Mouse (Mus musculus) fat pad, adult 2 months (tissue): Measurements from ENCODE around the gene Samd4.

Source experiments
- DNase-seq: peaks from one replicate; pipeline ENCODE4 v3.0.0-alpha.2; 2011; ENCODE audit warnings: low read depth, low spot score; ENCODE audit errors: extremely low read depth

The Samd4 gene

DNA sequence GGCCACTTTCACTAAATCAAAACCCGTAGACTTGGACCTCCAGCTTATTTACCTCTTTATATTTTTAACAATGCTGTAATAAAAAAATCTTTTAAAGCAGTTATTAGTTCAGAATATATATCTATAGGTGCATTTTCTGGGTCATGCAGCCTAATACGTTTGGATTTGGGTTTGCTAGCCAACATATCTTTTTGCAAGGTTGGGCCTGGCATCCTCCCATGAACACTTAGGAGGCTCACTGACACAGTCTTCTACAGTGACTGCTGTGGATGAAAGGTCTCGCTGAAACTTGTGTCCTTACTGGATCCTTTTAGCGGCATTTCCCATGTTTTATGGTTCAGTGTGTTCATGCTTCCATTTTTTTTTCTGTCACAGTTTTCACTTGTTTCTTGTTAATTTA is 21.6 kb downstream of the Samd4 start:
- no peak for DNase-seq

DNA sequence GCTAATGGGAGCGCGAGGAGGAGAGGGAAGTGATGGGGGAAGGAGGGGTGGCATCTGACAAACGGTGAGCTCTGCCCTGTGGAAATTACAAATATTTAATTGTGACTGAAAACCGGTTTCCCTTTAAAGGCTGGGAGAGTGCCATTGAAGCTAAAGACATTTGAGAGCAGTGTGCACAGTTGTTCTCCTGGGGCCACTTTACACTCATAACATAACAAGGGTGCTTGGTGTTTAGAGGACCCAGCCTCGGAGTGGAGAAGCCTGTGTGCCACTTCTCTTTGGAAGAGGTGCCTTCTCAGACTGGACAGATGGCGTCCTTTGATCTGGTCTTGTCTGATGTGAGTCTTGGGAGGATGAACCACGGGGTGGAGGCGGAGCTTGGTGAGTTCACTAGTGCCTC is 26.2 kb downstream of the Samd4 start:
- DNase-seq = no peak

DNA sequence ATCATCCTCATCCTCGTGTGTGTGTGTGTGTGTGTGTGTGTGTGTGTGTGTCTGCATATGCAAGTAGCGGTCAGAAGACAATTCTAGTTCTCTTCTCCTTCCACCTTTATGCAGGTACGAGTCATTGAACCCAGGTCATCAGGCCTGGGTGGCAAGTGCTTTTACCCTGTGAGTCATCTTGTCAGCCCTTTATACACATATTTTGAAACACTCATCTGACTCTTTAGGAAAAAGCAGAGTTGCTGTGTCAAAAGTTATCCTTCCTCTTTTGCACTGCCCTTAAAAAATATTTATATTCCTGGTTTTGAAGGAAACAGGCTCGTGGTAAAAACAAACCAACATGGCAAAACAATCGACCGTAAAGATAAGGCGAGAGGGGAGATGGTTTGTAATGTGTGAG is 29.8 kb downstream of the Samd4 start:
- DNase-seq = no peak

DNA sequence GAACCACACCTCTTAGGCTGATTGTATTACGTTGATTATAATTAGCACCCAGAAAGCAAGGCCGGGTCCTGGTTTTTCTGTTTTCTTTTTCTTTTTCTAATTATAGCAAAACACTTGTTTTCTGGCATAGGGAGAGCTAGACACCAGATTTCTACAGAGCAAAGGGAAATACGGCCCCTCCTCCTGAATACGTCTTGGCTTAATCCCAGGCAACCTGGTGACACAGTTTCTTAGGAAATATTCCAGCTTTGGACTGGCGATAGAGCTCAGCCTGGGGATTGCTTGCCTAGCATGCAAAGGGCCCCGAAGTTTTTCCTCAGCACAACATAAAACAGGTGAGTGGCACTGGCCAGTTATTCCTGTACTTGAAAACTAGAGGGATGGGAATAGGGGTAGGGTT is 31.7 kb downstream of the Samd4 start:
- DNase-seq = no peak

DNA sequence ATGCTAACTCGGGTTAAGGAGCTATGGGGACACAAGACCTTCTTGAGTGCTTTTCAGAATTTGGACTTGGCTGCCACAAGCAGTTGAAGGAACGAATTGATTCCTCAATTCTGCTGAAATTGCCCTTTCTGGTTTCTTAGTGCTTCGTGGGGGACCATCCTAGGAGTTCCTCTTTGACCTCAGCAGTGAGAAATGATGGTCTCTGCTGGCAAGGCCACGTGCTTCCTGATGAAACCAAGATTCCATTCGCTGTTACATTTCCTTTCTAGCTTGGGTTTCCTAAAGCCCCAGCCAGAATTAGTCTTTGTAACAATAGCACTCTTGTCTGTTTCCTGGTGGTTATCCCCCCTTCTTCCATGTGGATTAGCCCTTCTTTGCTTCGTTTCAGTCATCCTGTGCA is 32.9 kb downstream of the Samd4 start:
- DNase-seq = no peak

DNA sequence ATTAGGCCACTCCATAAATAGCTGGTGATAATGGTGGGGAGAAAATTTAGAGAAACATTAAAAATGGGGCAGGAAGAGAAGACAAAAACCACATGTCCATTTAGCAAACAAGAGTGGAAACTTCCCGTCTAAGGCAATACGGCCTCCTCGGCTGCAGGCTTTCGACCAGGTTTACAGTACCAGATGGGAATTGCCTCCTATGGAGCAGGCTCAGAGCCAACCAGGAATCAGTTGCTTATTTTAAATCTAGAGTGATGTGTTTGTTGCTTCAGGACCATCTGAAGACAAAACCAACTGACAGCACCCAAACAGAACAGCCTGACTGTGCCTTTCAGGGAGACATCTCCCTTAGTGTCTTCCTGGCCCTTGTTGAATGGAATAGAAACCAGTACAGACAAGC is 33.9 kb downstream of the Samd4 start:
- no peak for DNase-seq

DNA sequence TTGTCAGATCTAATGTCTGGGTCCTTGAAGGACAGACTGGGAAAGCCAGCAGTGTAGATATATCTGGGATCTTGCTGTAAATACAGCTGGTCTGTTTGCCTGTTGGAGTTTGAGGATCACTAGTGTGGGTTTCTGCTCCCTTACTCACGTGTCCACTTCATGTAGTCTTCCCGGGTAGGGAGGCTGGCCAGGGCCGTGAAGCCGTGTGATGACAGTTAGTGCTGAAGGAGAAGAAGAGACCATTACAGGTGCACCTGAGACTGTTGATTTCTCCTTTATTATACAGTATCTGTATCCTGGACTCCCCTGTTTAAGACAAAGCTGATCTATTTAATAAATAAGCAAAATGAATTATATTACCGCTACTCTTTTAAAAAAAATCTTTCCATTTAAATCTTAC is 34.5 kb downstream of the Samd4 start:
- no peak for DNase-seq

DNA sequence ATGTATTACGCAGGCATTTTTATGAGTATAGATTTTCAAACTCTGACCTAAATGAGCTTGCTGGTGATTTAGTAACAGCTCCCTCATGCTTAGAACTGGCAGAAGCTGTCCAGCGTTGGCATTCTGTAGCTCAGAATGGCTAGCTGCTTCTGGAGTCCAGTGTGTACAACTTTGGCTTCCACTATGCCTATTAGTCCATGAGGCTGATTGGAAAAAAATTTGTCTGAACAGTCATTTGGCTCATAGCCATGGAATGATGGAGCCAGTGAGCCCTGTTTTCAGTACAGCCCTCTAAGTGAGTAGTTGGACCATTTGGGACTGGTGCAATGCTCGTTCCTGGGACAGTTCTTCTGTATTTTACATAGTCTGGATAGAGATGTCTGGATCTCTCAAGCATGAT is 34.9 kb downstream of the Samd4 start:
- no peak for DNase-seq

DNA sequence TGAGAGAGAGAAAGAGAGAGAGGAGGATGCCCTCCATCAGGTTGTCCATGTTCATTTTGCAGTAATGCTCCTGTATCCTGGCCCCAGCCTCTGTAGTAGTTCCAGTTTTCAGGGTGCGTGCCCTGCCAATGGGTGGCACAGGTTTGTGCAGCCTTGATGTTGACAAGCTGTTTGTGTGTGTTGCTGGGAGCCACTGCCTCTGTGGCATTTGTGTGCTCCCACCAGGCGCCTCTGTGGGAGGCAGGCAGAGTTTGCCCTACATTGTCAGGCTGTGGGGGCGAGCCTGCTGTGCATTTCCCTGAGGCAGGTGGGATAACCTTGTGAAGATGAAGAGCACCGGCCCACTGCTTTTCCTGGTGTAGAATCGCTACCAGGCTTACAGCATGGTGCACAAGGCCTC is 37.8 kb downstream of the Samd4 start:
- DNase-seq = no peak

DNA sequence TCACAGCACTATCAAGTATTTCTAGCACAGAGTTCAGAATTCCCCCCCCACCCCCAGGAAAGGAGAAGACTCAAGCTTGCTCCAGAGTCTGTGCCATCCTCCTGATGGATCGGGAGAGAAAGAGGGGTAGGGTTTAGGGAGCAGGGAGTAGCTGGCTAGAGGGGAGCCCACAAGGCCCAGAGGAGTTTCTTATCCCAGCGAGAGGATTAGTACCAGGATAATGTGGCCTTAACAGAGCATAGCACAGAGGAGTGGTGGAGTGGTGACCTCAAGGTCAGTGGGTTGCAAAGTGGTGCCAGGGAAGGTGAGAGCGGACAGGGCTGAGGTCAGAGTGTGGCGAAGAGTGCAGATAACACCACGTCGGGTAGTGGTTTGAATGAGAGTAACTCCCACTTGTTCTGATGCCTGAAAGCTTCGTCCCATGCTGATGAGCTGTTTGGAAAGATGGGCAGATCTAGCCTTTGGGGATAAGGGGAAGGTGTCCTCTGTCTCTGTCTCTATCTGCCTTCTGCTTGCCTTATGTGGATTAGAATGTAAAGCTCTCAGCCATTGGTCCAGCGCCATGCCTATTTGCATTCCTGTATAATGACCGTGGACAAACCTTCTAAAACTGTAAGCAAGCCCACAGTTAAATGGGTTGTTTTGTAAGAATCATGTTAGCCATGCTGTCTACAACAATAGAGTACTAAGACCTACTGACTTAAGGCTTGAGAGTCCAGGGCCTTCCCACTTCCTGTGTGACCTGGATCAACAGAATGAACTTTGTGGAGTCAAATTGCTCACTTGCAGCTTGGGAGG is 38.7 kb downstream of the Samd4 start:
- DNase-seq = no peak

DNA sequence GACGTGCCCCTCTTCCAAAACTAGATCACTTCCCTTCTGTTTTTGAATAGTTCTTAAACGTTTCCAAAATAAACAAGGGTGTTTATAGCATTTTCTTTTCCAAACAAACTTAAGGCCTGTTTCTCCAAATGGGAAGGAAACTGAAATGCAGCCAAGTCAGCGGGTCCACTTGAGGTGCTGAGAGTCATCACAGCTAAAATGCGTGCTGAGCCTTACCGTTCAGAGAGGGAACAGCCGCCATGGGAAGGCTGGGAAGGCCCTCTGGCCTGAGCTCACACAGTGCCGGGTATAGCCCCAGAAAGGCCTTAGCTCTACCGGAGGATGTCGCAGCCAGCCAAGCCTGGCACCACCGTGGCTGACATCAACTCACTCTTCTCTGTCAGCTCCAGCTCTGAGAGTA is 41.3 kb downstream of the Samd4 start:
- DNase-seq = no peak

DNA sequence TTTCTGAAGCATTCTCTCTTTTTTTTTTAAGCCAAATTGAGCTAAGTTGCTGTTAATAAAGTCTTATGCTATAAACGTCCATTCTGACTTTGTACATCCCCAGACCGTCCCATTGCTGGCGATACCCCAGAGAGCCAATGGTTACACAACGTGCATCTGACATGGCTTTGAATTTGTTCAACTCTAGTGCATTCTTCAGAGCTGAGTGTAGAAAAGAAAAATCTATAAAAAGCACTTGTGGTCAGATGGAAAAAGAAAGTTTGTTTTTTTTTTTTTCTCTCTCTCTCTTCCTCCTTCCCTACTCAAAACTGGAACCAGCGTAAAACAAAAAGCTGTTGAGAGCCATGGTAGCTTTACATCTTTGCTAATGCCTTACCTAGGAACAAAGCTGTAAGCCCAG is 41.8 kb downstream of the Samd4 start:
- no peak for DNase-seq

DNA sequence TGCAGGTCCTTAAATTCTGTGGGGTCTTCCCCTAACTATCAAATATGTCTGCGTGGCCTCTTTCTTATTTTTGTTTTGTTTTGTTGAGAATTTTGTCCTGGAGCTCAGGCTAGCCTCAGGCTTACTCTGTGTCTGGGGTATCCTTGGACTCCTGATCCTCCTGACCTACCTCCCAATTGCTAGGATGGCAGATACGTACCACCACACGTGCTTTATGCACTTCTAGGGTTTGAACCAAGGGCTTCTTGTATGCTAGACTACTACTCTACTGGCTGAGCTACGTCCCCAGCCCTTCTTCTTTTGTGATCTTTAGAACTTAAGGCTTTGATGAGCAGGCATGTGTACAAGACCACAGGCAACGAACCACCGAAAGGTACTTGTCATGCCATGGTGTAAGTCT is 45.9 kb downstream of the Samd4 start:
- DNase-seq = no peak

DNA sequence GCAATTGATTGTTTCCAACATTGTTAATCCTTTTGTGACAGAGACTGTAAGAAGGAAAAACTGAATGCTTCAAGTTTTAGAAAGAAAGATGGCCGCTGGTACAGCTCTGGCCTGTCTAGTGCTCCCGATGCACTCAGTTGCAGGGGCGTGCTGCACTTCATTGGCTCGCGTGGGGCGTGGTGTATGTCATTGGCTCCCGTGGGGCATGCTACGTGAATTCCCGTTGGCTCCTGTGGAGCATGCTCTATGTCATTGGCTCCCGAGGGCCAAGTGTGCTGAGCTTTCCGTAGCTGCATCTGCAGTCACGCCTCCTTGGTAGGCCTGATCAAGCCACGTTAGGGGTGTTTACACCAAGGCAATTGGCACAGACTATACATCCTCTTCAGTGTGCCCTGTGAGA is 49.5 kb downstream of the Samd4 start:
- DNase-seq = no peak

DNA sequence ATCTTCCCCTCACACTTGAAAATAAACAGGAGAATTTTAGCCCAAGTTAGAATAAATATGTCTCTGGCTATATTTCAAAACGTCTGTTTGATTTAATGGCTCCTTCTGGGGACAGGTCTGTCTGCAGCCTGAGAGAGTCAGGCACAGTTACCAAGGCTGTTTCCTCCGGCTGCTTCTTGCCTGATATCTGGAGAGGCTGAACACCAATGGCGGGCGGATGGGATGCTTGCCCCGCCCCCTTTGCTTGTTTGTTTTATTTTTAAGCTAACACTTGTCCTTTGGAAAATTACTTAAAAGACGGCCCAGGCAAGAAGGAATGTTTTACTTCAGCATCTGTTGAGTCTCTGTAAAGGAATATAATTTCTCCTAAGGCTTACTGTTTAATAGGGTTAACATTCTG is 50.1 kb downstream of the Samd4 start:
- DNase-seq = no peak

DNA sequence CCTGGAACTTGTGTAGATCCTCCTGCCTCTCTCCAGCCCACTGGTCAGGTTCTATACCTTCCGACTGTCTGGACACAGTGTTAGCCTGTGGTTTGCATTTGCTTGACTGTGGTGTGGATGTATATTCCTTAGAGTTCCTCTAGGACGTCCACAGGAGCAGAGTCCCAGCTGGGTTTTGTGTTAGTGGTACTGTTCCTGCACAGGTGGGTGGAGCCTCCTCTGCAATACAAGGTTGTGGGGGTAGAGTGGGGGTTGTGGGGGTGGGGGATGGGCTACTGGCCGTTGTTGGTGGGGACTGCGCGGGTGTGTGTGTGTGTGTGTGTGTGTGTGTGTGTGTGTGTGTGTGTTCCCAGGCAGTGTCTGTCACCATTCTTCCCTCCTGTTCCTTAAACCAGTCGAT is 58.4 kb downstream of the Samd4 start:
- DNase-seq = no peak

DNA sequence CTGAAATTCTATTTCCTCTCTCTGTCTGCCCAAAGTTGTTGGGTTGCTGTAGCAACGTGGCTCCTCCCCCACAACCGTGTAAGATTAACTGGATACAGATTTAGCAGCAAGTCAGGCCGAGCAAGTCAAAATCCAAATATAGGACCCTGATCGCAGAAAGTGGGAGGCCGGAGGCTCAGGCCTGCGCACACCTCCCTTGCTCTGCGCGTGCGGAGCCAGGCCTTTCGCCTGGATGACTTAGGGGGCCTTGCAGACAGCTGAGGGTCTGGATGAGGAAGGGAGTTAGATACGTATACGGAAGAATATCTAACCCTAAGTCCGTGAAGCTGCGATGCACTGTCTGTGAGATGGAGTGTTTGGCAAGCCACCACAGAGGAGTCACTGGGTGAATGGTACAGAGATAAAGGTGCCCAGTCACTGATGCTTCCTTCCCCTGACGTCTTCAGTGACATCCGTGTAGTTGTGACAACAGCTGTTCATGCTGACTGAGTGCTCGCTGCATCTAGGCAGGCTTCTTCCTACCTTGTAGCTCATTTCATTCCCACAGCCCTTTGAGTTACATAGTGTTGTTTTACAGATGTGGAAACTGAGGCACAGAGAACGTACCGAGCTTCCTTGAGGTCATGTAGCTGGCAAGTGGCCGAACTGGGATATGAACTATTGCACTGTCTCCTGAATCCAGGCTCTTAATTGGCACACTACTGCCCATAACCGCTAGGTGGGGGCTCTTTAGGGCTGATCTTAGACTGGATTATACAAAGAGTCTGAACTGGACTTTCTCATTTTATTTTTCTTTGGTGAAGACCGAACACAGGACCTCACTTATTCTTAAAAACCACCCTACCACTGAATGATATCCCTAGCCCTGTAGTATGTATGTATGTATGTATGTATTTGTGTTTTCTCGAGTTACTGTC is 59.5 kb downstream of the Samd4 start:
- DNase-seq = no peak

DNA sequence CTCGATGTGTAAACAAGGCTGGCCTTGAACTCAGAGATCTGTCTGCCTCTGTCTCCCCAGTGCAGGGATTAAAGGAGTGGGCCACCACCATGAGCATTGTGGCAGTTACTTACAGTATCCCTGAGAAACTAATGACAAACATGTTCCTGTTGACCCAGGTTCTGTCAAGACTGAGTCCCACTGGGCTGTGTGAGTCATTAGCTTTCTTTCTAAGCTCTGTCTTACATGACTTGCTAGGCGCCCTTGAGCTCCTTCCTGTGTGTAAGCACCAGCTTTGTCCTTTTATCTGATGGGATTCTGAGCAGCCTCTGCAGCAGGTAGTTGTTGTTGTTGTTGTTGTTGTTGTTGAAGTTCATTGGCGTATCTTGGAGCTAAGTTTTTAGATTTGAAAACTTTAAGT is 61.8 kb downstream of the Samd4 start:
- no peak for DNase-seq

DNA sequence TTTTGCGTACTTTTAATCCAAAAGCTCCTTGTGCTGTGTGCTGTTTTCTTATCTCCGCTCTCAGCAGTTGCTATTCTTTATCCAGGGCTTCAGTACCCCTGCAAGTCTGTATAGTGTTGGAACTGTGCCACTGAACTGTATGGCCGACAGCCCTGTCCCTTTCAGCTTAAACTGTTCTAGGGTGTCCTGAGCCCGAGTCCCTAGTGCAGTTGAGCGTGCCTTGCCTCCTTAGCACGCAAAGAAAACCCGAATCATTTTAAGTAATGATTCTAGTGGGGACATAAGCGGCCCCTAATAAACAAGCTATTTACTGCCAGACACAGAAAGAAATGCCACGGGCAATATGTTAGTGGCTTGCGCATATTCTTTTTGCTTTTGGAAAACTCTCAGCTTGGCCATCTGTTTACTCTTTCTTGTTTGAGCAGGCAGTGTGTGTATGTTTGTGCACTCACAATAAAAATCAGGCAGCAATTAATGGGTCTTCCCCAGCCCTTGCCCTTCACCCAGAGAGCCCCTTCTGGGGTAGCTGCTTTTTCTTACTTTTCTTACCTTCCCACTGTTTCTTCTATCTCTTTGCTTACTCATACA is 63.3 kb downstream of the Samd4 start:
- no peak for DNase-seq

DNA sequence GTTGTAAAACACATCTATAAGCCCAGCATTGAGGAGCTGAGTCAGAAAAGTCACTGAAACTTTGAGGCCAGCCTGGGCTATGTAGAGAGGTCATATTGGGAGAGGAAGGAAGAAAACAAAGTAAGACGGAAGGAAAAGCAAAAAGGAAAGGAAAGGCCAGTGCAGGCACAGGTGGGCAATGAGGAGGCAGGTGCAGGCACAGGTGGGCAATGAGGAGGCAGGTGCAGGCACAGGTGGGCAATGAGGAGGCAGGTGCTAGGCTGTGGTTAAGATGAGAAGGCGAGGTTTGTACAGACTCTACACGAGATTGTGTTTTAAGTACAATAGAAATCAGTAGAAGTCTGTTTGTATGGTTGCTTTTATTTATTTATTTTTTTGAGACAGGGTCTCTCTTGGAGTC is 65.0 kb downstream of the Samd4 start:
- no peak for DNase-seq

DNA sequence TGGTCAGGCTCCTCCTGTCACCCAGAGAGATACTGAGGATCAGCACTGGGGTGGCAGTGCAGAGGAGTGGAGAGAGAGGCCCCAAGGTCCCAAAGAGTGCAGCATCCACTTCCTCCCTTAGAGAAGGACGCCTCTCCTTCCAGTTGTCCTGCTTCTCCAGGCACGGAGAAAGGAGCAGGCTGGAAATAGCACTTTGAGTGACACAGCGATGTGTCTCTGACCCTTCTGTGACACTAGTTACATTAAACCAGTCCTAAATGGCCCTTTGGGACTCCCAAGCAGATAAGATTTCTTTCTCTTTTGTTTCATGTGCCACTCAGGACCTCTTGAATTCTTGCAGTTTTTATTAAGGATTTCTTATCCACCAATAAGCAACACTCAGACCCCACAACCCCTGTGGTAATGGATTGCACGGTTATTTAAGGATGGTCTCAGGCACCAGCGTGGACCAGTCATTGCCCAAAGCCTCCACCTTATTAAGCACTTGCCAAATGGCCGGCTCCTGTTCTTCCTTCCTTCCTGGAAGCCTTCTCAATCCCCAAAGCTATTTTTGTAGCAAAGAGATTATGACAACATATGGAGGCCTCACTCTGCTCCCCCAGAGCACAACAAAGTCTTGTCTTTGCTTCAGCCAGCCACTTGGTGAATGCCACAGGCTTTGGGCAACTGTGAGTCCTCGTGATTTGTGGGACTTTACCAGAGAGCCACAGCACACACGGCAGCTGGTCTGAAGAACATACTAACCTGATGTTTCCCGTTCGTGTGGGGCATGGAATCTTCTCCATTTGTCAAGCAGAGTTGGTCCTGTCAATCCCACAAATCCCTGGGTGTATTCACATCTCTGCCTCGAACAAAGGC is 68.1 kb downstream of the Samd4 start:
- DNase-seq = no peak
